Mouse (Mus musculus) left cerebral cortex, postnatal 4 days (tissue): ENCODE measurements around the gene Tmem159. TPM values are rescaled to one million over a fixed set of nuclear protein-coding genes. Genes with fewer than 3 reads are reported as not detected.
A peak's percentile ranks its signal among the peaks of the same experiment; 100 is the strongest.

Experiments
- DNase-seq: peaks from one replicate; pipeline ENCODE4 v3.0.0-alpha.2; 2022
- intact Hi-C: fragments of 180-260 bp; cut with DNase I; formaldehyde crosslinking; loops from one replicate; pipeline ENCODE4 v1.15.1; 2025
- total RNA-seq, 2 experiments: library from RNA; stranded (reverse); gene quantifications; 2 replicates each; pipeline ENCODE4 v1.2.3; 2021

The Tmem159 gene
- total RNA-seq, 2 experiments from 2014 or later: 7.0 to 9.1 TPM

- DNase-seq: no peak
- intact Hi-C loops: loop anchor here (5.0 kb wide), 1 partner anchor 75 kb away; the partner anchor contains the start of genes Abca14 and Crym
Observed at GRCm38 (mm10) chr7:120127686-120128059, 25.5 kb downstream of the Tmem159 start.

- no peak for DNase-seq
- intact Hi-C loops: loop anchor here (5.0 kb wide), 1 partner anchor 73 kb away; the partner anchor contains the start of genes Abca14 and Crym
Observed at GRCm38 (mm10) chr7:120128951-120129350, 26.8 kb downstream of the Tmem159 start.

GRCm38 (mm10) chr7:120142743-120143142, 40.6 kb downstream of the Tmem159 start:
- DNase-seq: no peak

GRCm38 (mm10) chr7:120145191-120145590, 43.0 kb downstream of the Tmem159 start, which contains the start of gene Zp2:
Gene Zp2, minus strand, starts transcription at chr7:120145291.
- DNase-seq: no peak
- intact Hi-C loops: no loop called here

More at GRCm38 (mm10) chr7:120142743-120143142, 40.6 kb downstream of the Tmem159 start:
- intact Hi-C loops: no loop called here

- no peak for DNase-seq
- intact Hi-C loops: no loop called here
Observed at GRCm38 (mm10) chr7:120150257-120150656, 48.1 kb downstream of the Tmem159 start.

- intact Hi-C loops: no loop called here
- no peak for DNase-seq
Observed at GRCm38 (mm10) chr7:120150898-120151297, 48.7 kb downstream of the Tmem159 start.

- no peak for DNase-seq
- intact Hi-C loops: no loop called here
Observed at GRCm38 (mm10) chr7:120156841-120157409, 54.8 kb downstream of the Tmem159 start.

GRCm38 (mm10) chr7:120157575-120158061, 55.5 kb downstream of the Tmem159 start:
- DNase-seq: no peak
- intact Hi-C loops: no loop called here

- no peak for DNase-seq
- intact Hi-C loops: no loop called here
Observed at GRCm38 (mm10) chr7:120158121-120158613, 56.0 kb downstream of the Tmem159 start.

- peak; percentile 8 for DNase-seq
- intact Hi-C loops: no loop called here
Observed at GRCm38 (mm10) chr7:120163581-120164251, 61.6 kb downstream of the Tmem159 start.

Other genes starting within 250 kb of the Tmem159 start
- 1 to 10 TPM; 9.0 to 9.7 TPM for gene Lyrm1, start 206.5 kb upstream of the Tmem159 start, total RNA-seq
- gene Dcun1d3, start 206.1 kb upstream of the Tmem159 start, total RNA-seq: 10 to 100 TPM; 26.0 to 31.8 TPM
- under 1 TPM; 0.34 to 0.52 TPM for gene Dnah3, start 7.1 kb upstream of the Tmem159 start, total RNA-seq
- gene Zp2, start 42.9 kb downstream of the Tmem159 start, total RNA-seq: under 1 TPM; 0.44 TPM
- under 1 TPM; 0.16 to 0.32 TPM for gene Anks4b, start 71.5 kb downstream of the Tmem159 start, total RNA-seq
- 100 to 1,000 TPM in 1 of 2 experiments, 10 to 100 TPM in 1; 93.0 to 126 TPM for gene Crym, start 99.8 kb downstream of the Tmem159 start, total RNA-seq
- gene Abca14, start 101.6 kb downstream of the Tmem159 start, total RNA-seq: not detected
- gene Abca15, start 226.3 kb downstream of the Tmem159 start, total RNA-seq: not detected